Mouse (Mus musculus) liver, adult (tissue): Measurements from ENCODE around the gene Cmtm2b.

ENCODE experiments used
- GATA4 ChIP-seq: IDR thresholded peaks from 2 replicates; pipeline ENCODE4 v1.6.1; 2014; ENCODE audit warnings: mild to moderate bottlenecking, low read length; ENCODE audit not compliant: insufficient replicate concordance

The Cmtm2b gene

GRCm38 (mm10) chr8:104370071-104370470 is 48.0 kb downstream of the Cmtm2b start:
- no peak for TF ChIP-seq GATA4

GRCm38 (mm10) chr8:104371121-104371520 is 49.1 kb downstream of the Cmtm2b start:
- TF ChIP-seq GATA4: no peak

GRCm38 (mm10) chr8:104373779-104374178 is 51.7 kb downstream of the Cmtm2b start:
- no peak for TF ChIP-seq GATA4

- TF ChIP-seq GATA4: no peak
Observed at GRCm38 (mm10) chr8:104374269-104374668, 52.2 kb downstream of the Cmtm2b start.

GRCm38 (mm10) chr8:104374864-104375846 is 53.1 kb downstream of the Cmtm2b start:
- no peak for TF ChIP-seq GATA4

GRCm38 (mm10) chr8:104375959-104376358 is 53.9 kb downstream of the Cmtm2b start:
- TF ChIP-seq GATA4: no peak

- TF ChIP-seq GATA4: no peak
Observed at GRCm38 (mm10) chr8:104376669-104377068, 54.6 kb downstream of the Cmtm2b start.

GRCm38 (mm10) chr8:104379301-104379836 is 57.3 kb downstream of the Cmtm2b start:
- no peak for TF ChIP-seq GATA4

GRCm38 (mm10) chr8:104380269-104380668 is 58.2 kb downstream of the Cmtm2b start:
- no peak for TF ChIP-seq GATA4
